Mouse (Mus musculus) hindbrain, embryonic 15.5 days (tissue): Measurements from ENCODE around the gene 1700092M07Rik. TPM values are rescaled to one million over a fixed set of nuclear protein-coding genes. Genes with fewer than 3 reads are reported as not detected.
"Not testable (repeated sequence)": the region's sequence is repeated elsewhere in the genome, so short reads cannot be mapped to it uniquely, and the experiment has no call there.

Experiments
- ATAC-seq: fragments of 200-750 bp; cut with Nextera tagmentation; 2 replicates; pipeline ENCODE4 v1.8.0; 2017; ENCODE audit warnings: low read depth, moderate number of reproducible peaks, moderate TSS enrichment; ENCODE audit not compliant: low FRiP score
- H3K27ac ChIP-seq: fragments of 300-500 bp; sonication (generic); replicated peaks from 2 replicates; pipeline ENCODE4 v1.5.1; 2015; ENCODE audit warnings: mild to moderate bottlenecking, inconsistent platforms
- H3K27me3 ChIP-seq: fragments of 300-500 bp; sonication (generic); 2 replicates; pipeline ENCODE4 v1.6.1; 2015; ENCODE audit warnings: control low read depth, inconsistent platforms
- H3K36me3 ChIP-seq: fragments of 300-500 bp; sonication (generic); 2 replicates; pipeline ENCODE4 v1.6.1; 2015; ENCODE audit warnings: control low read depth, inconsistent platforms
- H3K4me1 ChIP-seq: fragments of 300-500 bp; sonication (generic); replicated peaks from 2 replicates; pipeline ENCODE4 v1.6.1; 2015; ENCODE audit warnings: control low read depth, inconsistent platforms
- H3K4me2 ChIP-seq: fragments of 300-500 bp; sonication (generic); 2 replicates; pipeline ENCODE4 v1.6.1; 2015; ENCODE audit warnings: moderate library complexity, mild to moderate bottlenecking, inconsistent platforms
- H3K4me3 ChIP-seq: fragments of 300-500 bp; sonication (generic); 2 replicates; pipeline ENCODE4 v1.5.1; 2015; ENCODE audit warnings: mild to moderate bottlenecking, inconsistent platforms
- H3K9ac ChIP-seq: fragments of 300-500 bp; sonication (generic); 2 replicates; pipeline ENCODE4 v1.6.1; 2015; ENCODE audit warnings: inconsistent platforms
- H3K9me3 ChIP-seq: fragments of 300-500 bp; sonication (generic); 2 replicates; pipeline ENCODE4 v1.6.1; 2016; ENCODE audit warnings: control low read depth, inconsistent platforms
- WGBS: fragments of 180-500 bp; shearing (Covaris S2); methylation state at CpG from one replicate; pipeline ENCODE4 v1.1.7; 2015; 5-methylcytosine and 5-hydroxymethylcytosine counted together
- polyA plus RNA-seq: library from polyadenylated mRNA; unstranded; fragments of >200 nt; fragmentation: Nextera tagmentation; extraction: Ambion mirVana; gene quantifications from 2 replicates; pipeline ENCODE4 v1.2.1, GENCODE M21; 2015

Gene 1700092M07Rik
- polyA plus RNA-seq, 1 experiment from 2014 or later, result 1.7 TPM

DNA sequence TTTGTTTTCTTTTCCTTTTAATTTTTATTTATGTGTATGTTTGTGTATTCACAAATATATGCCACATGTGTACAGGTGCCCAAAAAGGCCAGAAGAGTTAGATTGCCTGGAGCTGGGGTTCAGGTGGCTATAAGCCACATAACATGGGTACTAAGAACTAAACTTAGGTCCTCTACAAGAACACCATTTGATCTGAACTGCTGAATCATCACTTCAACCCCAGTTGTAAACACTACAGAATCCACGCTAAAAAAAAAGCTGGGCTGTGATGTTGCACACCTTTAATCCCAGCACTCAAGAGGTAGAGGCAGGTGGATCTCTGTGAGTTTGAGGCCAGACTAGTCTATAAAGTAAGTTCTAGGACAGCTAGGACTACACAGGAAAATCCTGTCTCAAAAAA is 19.1 kb upstream of the 1700092M07Rik start:
- no peaks in the 10 kb centered on the region for H3K27me3 ChIP-seq
- no peak for ATAC-seq
- H3K9me3 ChIP-seq, result no peaks in the 10 kb centered on the region
- peak overlapping the region; percentile 71 for H3K4me3 ChIP-seq
- no peak overlapping the region for H3K9ac ChIP-seq
- peaks cover 20% of the 10 kb centered on the region for H3K36me3 ChIP-seq
- peaks cover 36% of the 10 kb centered on the region for H3K4me1 ChIP-seq
- peak overlapping the region; percentile 61 for H3K4me2 ChIP-seq
- WGBS, result 71% methylated on average over 1 of the region's 1 CpGs
- H3K27ac ChIP-seq, result no peak overlapping the region

DNA sequence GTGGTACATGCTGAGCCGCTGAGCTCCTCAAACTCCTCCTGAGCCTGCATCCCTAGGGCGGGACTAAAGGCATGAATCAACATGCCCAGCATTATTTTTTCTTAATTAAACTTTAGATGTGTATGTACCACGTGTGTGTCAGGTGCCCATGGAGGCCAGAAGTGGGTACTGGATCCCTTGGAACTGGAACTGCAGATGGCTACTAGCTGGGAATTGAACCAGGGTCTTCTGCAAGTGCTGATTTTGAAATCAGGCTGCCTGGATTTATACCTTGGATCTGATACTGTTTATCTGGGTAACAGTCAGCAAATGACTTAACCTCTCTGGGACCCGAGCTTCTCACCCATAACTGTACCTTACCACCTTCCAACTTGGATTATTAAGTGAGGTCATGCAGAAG is 18.5 kb upstream of the 1700092M07Rik start:
- H3K9ac ChIP-seq, result peak overlapping the region; percentile 95
- H3K27ac ChIP-seq, result peak overlapping the region; percentile 97
- peak overlapping the region; percentile 71 for H3K4me3 ChIP-seq
- ATAC-seq, result no peak
- peaks cover 36% of the 10 kb centered on the region for H3K4me1 ChIP-seq
- WGBS, result 66% methylated on average over 4 of the region's 4 CpGs
- peak overlapping the region; percentile 61 for H3K4me2 ChIP-seq
- no peaks in the 10 kb centered on the region for H3K27me3 ChIP-seq
- no peaks in the 10 kb centered on the region for H3K9me3 ChIP-seq
- peaks cover 27% of the 10 kb centered on the region for H3K36me3 ChIP-seq

DNA sequence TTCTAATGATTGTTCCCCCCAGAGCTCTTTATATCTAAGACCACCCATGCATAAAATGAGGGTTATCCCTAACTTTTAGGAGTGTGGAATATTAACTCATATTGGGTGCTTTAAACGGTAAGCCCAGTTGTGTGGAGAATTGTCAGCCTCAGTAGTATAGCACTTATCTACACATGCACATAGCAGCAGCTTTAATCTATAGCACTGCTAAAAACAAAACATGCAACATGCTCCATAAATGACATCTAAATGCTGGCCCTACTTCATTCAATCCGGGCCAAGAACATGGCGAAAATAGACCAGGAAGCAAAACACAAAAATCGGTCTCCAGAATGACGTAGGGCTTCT is 18.0 kb upstream of the 1700092M07Rik start:
- Histone ChIP-seq H3K9ac (peak overlapping the region; percentile 95), H3K4me3 (peak overlapping the region; percentile 71), H3K4me1 (peaks cover 36% of the 10 kb centered on the region), H3K27me3 (no peaks in the 10 kb centered on the region), H3K4me2 (peak overlapping the region; percentile 61), H3K9me3 (no peaks in the 10 kb centered on the region), H3K36me3 (peaks cover 28% of the 10 kb centered on the region), H3K27ac (peak overlapping the region; percentile 97)
- peak; percentile 0; the same call in 1 of the 2 replicates for ATAC-seq
- WGBS, result under 1% methylated on average over 5 of the region's 5 CpGs

DNA sequence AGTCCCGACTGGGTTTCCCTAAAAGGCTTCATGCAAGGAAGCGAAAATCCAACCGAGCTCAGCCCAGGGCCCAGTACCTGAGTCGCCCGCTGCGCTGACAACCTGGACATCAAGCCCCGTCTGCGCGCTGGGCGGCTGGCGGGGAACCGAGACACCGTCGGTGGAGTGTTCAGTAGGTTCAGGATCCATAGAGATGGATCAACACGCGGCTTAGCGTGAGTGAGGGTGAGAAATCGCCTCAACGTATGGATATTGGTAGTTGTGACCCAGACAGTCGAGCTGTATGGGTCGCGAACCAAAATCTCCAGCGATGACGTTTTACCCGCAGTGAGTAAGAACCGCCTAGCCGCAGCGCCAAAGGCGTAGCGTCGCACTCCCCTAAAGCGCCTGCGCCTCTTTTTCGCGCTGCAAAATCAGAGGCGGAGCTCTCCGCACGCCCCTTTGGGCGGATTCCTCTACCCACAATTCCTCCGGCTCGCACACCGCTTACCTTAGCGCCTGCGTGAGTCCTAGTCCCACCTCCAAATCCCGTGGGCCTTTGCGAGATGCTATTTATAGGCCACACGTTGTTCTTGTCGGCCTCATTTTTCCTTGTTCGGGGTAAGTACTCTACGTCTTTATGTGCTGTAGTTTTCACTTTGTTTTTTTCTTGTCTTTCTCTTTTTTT is 17.5 kb upstream of the 1700092M07Rik start, which contains the start of gene Slc3a2:
TSS of gene Slc3a2 (minus strand) at position 463 of the 667 bp plus-strand sequence.
- Histone ChIP-seq H3K4me3 (peak within 1 kb of the TSS; percentile 71), H3K9ac (peak within 1 kb of the TSS; percentile 95), H3K4me2 (peak within 1 kb of the TSS; percentile 61), H3K36me3 (peaks cover 28% of the 10 kb centered on the region), H3K27me3 (no peaks in the 10 kb centered on the region), H3K4me1 (peaks cover 36% of the 10 kb centered on the region), H3K9me3 (no peaks in the 10 kb centered on the region), H3K27ac (peak within 1 kb of the TSS; percentile 97)
- ATAC-seq, result peak; percentile 98
- WGBS, result under 1% methylated on average over 50 of the region's 50 CpGs

DNA sequence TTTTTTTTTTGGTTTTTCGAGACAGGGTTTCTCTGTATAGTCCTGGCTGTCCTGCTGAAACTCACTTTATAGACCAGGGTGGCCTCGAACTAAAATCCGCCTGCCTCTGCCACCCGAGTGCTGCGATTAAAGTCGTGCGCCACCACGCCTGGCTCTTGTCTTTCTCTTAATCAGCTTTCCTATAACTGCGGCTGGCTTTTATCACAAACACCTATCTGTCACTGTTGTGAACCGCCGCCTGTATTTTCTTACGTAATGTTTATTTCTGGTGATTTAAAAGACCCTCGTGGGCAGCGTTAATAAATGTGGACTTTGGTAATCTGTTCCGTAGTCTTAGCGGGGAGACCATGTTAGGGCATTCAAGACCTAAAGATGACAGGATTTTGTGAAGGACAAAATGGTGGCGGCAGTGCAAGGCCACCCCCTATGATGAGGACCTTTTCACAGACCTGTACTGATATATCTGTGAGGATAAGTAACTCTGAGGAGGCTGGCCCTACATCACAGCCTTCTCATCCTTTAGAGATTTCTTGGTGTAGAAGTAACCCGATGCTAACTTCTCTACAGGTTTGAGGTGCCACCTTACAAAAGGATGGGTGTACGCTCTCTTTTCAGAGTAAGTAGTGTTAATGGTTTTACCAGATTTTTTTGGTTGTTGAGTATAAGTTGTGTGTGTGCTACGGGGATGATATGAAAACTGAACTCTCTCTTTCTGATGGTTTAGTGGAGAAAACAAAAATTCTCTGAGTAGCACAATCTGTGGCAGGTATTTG is 16.8 kb upstream of the 1700092M07Rik start:
- peak overlapping the region; percentile 80 for H3K27ac ChIP-seq
- no peaks in the 10 kb centered on the region for H3K9me3 ChIP-seq
- H3K4me2 ChIP-seq, result peak overlapping the region; percentile 61
- peaks cover 28% of the 10 kb centered on the region for H3K36me3 ChIP-seq
- peak overlapping the region; percentile 71 for H3K4me3 ChIP-seq
- no peak for ATAC-seq
- H3K4me1 ChIP-seq, result peaks cover 36% of the 10 kb centered on the region
- WGBS, result under 1% methylated on average over 20 of the region's 20 CpGs
- H3K9ac ChIP-seq, result peak overlapping the region; percentile 75
- H3K27me3 ChIP-seq, result no peaks in the 10 kb centered on the region

DNA sequence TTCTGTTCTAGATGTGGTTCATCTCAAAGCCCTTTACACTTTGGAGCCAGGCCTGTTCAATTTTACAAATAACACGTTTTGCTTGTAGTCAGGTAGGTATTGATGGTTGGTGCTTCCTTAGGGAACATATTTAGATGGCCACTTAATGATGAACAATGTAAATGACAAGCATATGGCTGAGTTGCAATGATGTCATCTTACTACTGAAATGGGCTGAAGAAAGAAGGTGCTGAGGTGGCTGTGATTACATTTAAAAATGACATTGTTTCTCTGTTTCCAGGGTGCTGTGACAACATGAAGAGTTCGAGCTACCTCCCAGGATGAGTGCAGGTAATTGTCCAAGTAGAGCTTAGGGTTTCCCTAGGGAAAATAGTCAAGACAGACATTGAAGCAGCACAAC is 16.1 kb upstream of the 1700092M07Rik start:
- H3K36me3 ChIP-seq, result peaks cover 28% of the 10 kb centered on the region
- H3K4me3 ChIP-seq, result peak overlapping the region; percentile 71
- peak overlapping the region; percentile 80; the same call in 1 of the 2 replicates for H3K27ac ChIP-seq
- H3K27me3 ChIP-seq, result no peaks in the 10 kb centered on the region
- peak overlapping the region; percentile 75 for H3K9ac ChIP-seq
- 3% methylated on average over 2 of the region's 2 CpGs for WGBS
- peaks cover 36% of the 10 kb centered on the region for H3K4me1 ChIP-seq
- H3K4me2 ChIP-seq, result peak overlapping the region; percentile 61
- no peaks in the 10 kb centered on the region for H3K9me3 ChIP-seq
- ATAC-seq, result no peak

DNA sequence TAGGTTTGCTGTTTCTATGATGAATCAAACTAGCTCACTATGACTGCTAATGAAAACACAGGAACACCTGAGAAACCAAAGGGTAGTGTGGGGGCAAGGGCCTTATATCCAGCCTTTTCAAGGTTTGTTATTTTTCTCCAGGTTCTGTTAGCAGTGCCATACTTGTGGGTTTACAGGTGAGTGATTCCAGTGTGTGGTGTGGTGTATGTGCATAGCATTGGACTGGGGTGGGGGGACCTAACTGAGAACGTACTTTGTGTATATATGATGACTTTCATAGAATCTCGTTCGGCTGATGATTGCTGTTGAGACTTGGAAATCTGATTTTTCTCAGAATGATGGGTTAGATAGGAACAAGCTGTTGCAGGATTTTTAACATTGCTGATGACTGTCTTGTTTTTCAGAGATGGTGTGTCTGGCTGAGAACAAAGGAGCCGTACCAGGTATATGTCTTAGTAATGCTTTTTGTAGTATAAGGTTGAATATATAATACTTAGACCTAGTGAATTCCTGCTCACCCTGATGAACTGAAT is 15.4 kb upstream of the 1700092M07Rik start:
- peaks cover 34% of the 10 kb centered on the region for H3K4me1 ChIP-seq
- peak overlapping the region; percentile 75; the same call in 1 of the 2 replicates for H3K9ac ChIP-seq
- H3K4me3 ChIP-seq, result peak overlapping the region; percentile 71
- H3K27me3 ChIP-seq, result no peaks in the 10 kb centered on the region
- no peak for ATAC-seq
- H3K36me3 ChIP-seq, result peaks cover 28% of the 10 kb centered on the region
- no peak overlapping the region for H3K27ac ChIP-seq
- 54% methylated on average over 4 of the region's 4 CpGs for WGBS
- H3K9me3 ChIP-seq, result no peaks in the 10 kb centered on the region
- peak overlapping the region; percentile 61 for H3K4me2 ChIP-seq

DNA sequence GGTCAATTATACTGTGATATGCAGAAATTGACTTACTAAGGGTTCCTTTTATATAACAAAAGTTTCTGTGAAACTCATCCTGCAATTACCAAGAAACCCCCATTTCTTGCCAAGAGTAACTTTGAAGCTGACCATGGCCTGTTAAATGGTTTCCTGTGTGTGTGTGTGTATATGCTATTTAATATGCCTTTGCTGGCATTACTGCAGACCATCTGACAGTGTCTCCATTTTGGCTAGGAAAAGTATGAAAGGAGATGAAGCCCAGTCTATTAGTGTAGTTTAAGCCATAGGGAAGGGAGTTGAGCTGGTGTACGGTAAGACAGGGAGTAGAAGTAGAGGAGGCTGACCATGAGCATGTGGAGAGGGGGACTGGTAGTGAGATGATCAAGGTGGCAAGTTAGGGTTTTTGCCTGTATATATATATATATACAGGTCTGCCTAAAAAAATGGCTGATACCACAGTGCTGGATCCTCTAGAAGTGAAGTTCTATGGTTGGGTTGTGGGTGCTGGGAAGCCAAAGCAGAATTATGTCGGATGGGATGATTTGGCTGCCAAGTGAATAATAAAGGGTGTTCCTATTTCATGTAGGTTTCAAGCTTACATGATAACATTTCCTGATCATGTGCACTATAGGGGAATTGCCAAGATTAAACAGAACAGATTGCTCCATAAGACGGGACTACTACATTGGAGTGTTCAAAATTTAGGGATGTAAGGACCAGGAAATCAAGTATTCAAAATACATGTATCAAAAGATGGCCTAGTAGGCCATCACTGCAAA is 13.7 kb upstream of the 1700092M07Rik start:
- Histone ChIP-seq H3K4me2 (no peak overlapping the region), H3K27me3 (no peaks in the 10 kb centered on the region), H3K4me1 (peaks cover 21% of the 10 kb centered on the region), H3K36me3 (peaks cover 28% of the 10 kb centered on the region), H3K27ac (no peak overlapping the region), H3K9ac (no peak overlapping the region), H3K9me3 (no peaks in the 10 kb centered on the region), H3K4me3 (no peak overlapping the region)
- ATAC-seq, result no peak
- WGBS, result 23% methylated on average over 3 of the region's 3 CpGs

DNA sequence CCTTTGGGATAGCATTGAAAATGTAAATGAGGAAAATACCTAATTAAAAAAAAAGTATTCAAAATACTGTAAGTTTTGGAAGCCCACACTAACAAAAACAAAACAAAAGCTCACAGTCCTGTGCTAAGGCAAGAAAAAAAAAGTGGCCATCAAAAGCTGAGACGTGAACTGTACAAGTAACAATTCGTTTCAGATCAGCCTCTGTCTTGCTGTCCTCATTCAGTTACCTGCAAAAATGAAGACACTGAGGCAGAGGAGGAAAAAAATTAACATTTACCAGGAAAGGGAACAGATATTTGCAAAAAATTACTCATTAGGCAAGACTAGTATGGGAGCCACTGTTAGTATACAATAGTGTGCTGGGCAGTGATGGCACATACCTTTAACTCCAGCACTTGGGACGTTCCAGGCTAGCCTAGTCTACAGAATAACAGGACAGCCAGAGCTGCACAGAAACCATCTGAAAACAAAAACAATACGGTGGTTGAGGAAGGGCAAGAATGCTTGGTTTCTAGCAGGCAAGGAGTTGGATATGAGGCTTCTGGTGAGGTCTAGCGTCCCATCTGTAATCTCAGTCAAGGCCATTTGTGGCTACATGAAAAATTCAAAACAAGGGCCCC is 12.9 kb upstream of the 1700092M07Rik start:
- Histone ChIP-seq H3K4me3 (no peak overlapping the region), H3K36me3 (peaks cover 28% of the 10 kb centered on the region), H3K27ac (no peak overlapping the region), H3K27me3 (no peaks in the 10 kb centered on the region), H3K4me1 (peaks cover 15% of the 10 kb centered on the region), H3K9ac (no peak overlapping the region), H3K4me2 (no peak overlapping the region), H3K9me3 (no peaks in the 10 kb centered on the region)
- WGBS, result 29% methylated on average over 5 of the region's 5 CpGs
- no peak for ATAC-seq

DNA sequence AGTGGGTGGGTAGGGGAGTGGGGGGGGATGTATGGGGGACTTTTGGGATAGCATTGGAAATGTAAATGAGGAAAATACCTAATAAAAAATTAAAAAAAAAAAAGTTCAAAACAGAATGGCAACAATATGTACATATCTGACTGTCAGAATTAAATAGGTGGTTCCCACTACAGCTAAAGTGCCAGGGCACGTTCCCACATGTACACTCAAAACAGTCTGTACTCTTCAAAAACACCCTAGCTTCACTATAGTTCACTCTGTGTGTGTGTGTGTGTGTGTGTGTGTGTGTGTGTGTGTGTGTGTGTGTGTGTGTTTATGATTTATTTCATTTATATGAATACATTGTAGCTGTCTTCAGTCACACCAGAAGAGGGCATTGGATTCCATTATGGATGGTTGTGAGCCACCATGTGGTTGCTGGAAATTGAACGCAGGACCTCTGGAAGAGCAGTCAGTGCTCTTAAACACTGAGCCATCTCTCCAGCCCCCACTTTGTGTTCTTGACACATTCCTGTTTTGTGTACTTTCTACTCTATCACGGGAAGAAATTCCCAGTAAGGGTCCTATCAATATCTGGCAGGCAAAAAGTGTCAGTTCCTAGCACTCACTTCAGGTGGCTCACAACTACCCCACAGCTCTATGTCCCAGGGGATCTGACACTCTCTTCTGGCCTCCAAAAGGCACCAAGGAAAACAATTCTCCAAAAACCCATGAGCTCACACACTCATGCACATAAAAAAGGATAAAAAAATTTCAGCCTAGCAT is 12.0 kb upstream of the 1700092M07Rik start:
- not testable (repeated sequence) for H3K9ac ChIP-seq, H3K4me2 ChIP-seq, H3K9me3 ChIP-seq, H3K4me3 ChIP-seq, H3K27me3 ChIP-seq, H3K27ac ChIP-seq, ATAC-seq
- WGBS, result 41% methylated on average over 3 of the region's 3 CpGs
- H3K4me1 ChIP-seq, result peaks cover 15% of the 10 kb centered on the region
- peaks cover 28% of the 10 kb centered on the region for H3K36me3 ChIP-seq

DNA sequence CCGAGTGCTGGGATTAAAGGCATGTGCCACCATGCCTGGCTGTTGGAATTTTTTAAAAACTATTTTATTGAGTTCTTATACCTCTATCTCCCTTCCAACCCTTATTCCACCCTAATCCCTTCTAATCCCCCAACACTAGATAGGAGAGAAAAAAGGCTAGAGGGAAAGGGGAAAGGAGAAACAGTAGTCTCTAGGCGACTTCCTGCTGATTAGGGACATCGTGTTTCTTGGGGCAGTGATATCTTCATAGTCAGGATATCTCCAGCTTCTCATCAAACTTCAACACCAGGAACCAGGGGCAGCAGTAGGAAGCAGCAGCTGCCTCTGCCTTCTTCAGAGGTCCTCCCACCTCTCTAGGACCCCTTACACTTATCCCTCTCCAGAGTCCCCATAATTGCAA is 6.2 kb upstream of the 1700092M07Rik start:
- no peak overlapping the region for H3K27ac ChIP-seq
- no peak overlapping the region for H3K9ac ChIP-seq
- H3K4me3 ChIP-seq, result no peak overlapping the region
- H3K36me3 ChIP-seq, result peaks cover 12% of the 10 kb centered on the region
- no peaks in the 10 kb centered on the region for H3K9me3 ChIP-seq
- no peak for ATAC-seq
- no peak overlapping the region for H3K4me2 ChIP-seq
- H3K27me3 ChIP-seq, result no peaks in the 10 kb centered on the region
- 80% methylated on average over 3 of the region's 3 CpGs for WGBS
- H3K4me1 ChIP-seq, result peaks cover 17% of the 10 kb centered on the region
